Mouse (Mus musculus) stomach, embryonic 16.5 days (tissue): ENCODE results near the gene Irs2. TPM values are rescaled to one million over a fixed set of nuclear protein-coding genes. Genes with fewer than 3 reads are reported as not detected.

Experiments
- ATAC-seq: fragments of 200-750 bp; cut with Nextera tagmentation; 2 replicates; pipeline ENCODE4 v1.8.0; 2017; ENCODE audit warnings: moderate number of reproducible peaks, moderate TSS enrichment; ENCODE audit not compliant: insufficient read depth, low FRiP score
- H3K27ac ChIP-seq: fragments of 300-500 bp; sonication (generic); 2 replicates; pipeline ENCODE4 v1.5.1; 2014; ENCODE audit warnings: low read length
- H3K27me3 ChIP-seq: fragments of 300-500 bp; sonication (generic); 2 replicates; pipeline ENCODE4 v1.6.1; 2014; ENCODE audit warnings: low read length, control low read depth, mixed read lengths; ENCODE audit not compliant: control insufficient read depth, insufficient read depth
- H3K36me3 ChIP-seq: fragments of 300-500 bp; sonication (generic); 2 replicates; pipeline ENCODE4 v1.6.1; 2014; ENCODE audit warnings: low read length; ENCODE audit not compliant: control insufficient read depth, insufficient read depth
- H3K4me1 ChIP-seq: fragments of 300-500 bp; sonication (generic); 2 replicates; pipeline ENCODE4 v1.6.1; 2014; ENCODE audit warnings: low read length, control low read depth, mixed read lengths; ENCODE audit not compliant: control insufficient read depth, insufficient read depth
- H3K4me2 ChIP-seq: fragments of 300-500 bp; sonication (generic); 2 replicates; pipeline ENCODE4 v1.6.1; 2014; ENCODE audit warnings: low read depth, low read length, mixed read lengths
- H3K4me3 ChIP-seq: fragments of 300-500 bp; sonication (generic); replicated peaks from 2 replicates; pipeline ENCODE4 v1.5.1; 2014; ENCODE audit warnings: mild to moderate bottlenecking, low read length
- H3K9ac ChIP-seq: fragments of 300-500 bp; sonication (generic); 2 replicates; pipeline ENCODE4 v1.6.1; 2014; ENCODE audit warnings: low read length
- H3K9me3 ChIP-seq: fragments of 300-500 bp; sonication (generic); replicated peaks from 2 replicates; pipeline ENCODE4 v1.6.1; 2016; ENCODE audit warnings: low read length, control low read depth; ENCODE audit not compliant: control insufficient read depth
- WGBS: fragments of 180-500 bp; shearing (Covaris S2); extraction: QIAGEN DNeasy Blood & Tissue Kit; methylation state at CpG from one replicate; pipeline ENCODE4 v1.1.7; 2014; 5-methylcytosine and 5-hydroxymethylcytosine counted together
- polyA plus RNA-seq: library from polyadenylated mRNA; unstranded; fragments of >200 nt; fragmentation: Nextera tagmentation; extraction: Ambion mirVana; gene quantifications from 2 replicates; pipeline ENCODE4 v1.2.1, GENCODE M21; 2015

Irs2 gene
- polyA plus RNA-seq, 1 experiment from 2014 or later, result 3.3 TPM

DNA sequence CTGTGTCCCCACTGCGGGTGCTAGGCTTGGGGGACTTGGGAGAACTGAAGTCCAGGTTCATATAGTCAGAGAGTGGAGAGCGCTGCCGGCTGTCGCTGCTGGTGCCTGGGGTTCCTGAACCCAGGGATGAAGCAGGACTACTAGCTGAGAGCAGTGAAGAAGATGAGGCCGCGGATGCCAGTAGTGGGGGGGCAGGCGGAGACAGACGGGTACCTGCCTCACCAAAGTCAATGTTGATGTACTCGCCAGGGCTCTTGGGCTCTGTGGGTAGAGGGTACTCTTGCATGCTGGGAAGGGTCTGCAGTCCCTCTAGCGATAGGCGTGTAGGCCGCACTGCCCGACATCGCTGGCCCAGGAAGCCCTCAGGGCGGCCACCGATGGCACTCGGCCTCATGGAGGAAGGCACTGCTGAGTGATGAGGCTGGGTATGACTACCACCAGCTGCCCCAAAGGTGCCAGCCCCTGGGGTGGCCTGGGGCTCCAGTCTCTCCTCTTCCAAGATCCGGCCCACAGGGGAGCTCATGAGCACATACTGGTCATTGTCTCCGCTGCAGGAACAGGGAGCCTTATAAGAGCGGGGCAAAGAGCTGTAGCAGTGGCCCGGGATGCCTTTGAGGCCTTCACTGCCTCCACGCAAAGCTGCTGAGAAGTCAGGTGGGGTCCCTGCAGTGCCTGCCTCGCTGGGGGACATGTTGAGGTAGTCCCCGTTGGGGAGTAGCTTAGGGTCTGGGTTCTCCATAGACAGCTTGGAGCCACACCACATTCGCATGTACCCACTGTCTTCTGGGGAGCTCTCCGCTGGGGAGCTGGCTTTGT lies 2.6 kb downstream of the Irs2 start:
- peak overlapping the region; percentile 84 for H3K9ac ChIP-seq
- H3K9me3 ChIP-seq, result no peaks in the 10 kb centered on the region
- peak overlapping the region; percentile 83 for H3K4me2 ChIP-seq
- H3K36me3 ChIP-seq, result 0 out of 2 replicates have a peak, but pooled peaks cover 4% of the 10 kb centered on the region
- peak overlapping the region; percentile 81 for H3K4me3 ChIP-seq
- no peaks in the 10 kb centered on the region for H3K27me3 ChIP-seq
- WGBS, result 87% methylated on average over 26 of the region's 26 CpGs
- no peak overlapping the region; the same call in 1 of the 2 replicates for H3K27ac ChIP-seq
- H3K4me1 ChIP-seq, result peaks cover 69% of the 10 kb centered on the region
- no peak for ATAC-seq

DNA sequence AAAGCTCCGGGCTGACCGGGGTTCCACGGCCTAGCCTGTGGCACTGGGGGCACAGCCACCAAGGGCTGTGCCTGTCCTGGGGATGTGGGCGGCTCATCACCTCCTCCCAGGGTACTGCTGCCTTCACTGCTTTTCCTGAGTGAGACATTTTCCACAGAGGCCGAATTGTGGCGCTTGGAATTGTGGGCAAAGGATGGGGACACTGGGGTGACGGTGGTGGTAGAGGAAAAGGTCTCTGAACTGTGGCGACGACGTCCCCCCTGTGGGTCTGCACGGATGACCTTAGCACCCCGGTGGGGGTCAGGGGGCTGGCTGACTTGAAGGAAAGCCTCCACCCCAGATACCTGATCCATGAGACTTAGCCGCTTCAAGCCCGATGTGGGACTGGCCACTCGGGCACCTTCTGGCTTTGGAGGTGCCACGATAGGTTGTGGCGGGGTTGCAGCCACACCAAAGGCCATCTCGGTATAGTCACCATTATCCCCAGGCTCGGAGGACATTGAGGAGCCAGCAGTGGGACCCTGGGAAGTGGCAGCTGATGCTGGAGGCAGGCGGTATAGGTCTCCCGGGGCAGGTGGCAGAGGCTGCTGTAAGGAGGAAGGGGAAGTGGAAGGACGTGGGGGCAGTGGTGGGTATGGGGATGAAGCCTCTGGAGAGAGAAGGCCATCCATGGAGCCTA lies 3.3 kb downstream of the Irs2 start:
- no peak for ATAC-seq
- H3K27me3 ChIP-seq, result no peaks in the 10 kb centered on the region
- peaks cover 71% of the 10 kb centered on the region for H3K4me1 ChIP-seq
- 82% methylated on average over 22 of the region's 22 CpGs for WGBS
- peak overlapping the region; percentile 81 for H3K4me3 ChIP-seq
- peak overlapping the region; percentile 84 for H3K9ac ChIP-seq
- no peaks in the 10 kb centered on the region for H3K9me3 ChIP-seq
- H3K36me3 ChIP-seq, result 0 out of 2 replicates have a peak, but pooled peaks cover 4% of the 10 kb centered on the region
- H3K27ac ChIP-seq, result no peak overlapping the region
- H3K4me2 ChIP-seq, result peak overlapping the region; percentile 83

DNA sequence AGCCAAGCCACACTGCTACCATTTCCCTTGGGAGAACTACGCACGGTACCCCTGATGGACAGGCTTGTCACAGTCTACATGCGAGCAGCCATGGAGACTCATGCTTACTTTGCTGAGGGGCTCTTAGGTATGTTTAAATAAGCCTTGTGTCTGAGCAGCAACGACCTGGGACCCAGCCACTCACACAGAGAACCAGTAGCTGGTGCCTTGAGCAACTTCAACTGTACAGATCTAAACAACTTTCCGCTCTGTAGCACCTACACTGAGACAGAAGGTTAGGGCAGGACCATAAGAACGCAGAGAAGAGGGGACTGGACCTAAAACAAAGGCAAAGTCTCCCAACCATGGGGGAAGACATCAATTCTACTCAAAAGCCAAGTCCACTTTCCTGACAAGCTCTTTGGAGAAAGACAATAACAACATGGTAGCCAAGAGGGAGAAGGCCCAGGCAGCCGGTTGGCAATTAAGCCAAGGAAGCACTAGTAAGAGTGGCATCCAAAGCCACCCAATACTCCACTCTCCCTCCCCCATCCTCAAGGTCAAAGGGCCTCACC lies 4.3 kb downstream of the Irs2 start:
- H3K9me3 ChIP-seq, result no peaks in the 10 kb centered on the region
- no peaks in the 10 kb centered on the region for H3K27me3 ChIP-seq
- peaks cover 73% of the 10 kb centered on the region for H3K4me1 ChIP-seq
- H3K27ac ChIP-seq, result peak overlapping the region; percentile 62
- peak overlapping the region; percentile 81 for H3K4me3 ChIP-seq
- H3K36me3 ChIP-seq, result 0 out of 2 replicates have a peak, but pooled peaks cover 4% of the 10 kb centered on the region
- H3K4me2 ChIP-seq, result peak overlapping the region; percentile 83
- WGBS, result 28% methylated on average over 7 of the region's 7 CpGs
- ATAC-seq, result no peak
- H3K9ac ChIP-seq, result peak overlapping the region; percentile 84

DNA sequence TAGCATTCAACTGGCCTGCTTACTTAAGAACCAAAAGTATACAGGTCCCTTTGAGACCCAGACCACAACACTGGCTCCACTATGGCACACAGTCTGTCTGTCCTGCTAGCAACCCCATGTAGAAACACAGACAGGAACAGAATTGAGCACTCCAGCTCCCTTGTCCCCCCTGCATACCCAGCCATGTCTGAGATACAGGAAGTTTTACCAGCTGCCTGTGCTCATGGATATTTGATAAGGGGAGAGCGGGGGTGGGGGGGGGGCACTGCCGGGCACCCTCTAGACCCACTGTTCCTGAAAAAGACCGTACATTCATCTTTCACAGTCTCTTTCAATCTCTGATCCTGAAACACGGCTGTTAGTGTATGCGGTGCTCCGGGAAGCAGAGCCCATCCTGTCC lies 5.0 kb downstream of the Irs2 start:
- WGBS, result 21% methylated on average over 6 of the region's 6 CpGs
- no peaks in the 10 kb centered on the region for H3K27me3 ChIP-seq
- no peaks in the 10 kb centered on the region for H3K9me3 ChIP-seq
- peak overlapping the region; percentile 81 for H3K4me3 ChIP-seq
- H3K4me1 ChIP-seq, result peaks cover 73% of the 10 kb centered on the region
- peak overlapping the region; percentile 62 for H3K27ac ChIP-seq
- peak overlapping the region; percentile 84 for H3K9ac ChIP-seq
- peak overlapping the region; percentile 83 for H3K4me2 ChIP-seq
- 0 out of 2 replicates have a peak, but pooled peaks cover 4% of the 10 kb centered on the region for H3K36me3 ChIP-seq
- no peak for ATAC-seq

DNA sequence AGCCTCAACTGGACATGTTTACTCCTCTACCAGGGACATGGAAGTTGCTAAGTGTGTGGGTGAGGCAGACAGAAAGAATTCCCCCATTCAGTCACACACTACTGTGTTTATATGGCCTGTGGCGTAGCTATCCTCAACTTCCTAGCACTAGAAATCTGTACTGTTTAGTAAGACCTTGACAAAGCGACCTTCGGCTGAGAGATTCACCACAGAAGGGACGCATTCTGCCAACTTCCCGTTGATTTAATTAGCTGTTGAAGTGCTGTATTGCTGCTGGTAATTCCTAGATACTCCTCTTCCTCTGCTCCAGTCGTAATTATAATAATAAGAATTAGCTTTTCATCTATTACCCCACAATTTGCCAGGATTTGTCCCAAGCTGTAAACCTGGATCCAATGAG lies 5.4 kb downstream of the Irs2 start:
- H3K27ac ChIP-seq, result peak overlapping the region; percentile 62; the same call in 1 of the 2 replicates
- 0 out of 2 replicates have a peak, but pooled peaks cover 4% of the 10 kb centered on the region for H3K36me3 ChIP-seq
- no peak for ATAC-seq
- H3K4me3 ChIP-seq, result peak overlapping the region; percentile 81
- 21% methylated on average over 6 of the region's 6 CpGs for WGBS
- H3K4me1 ChIP-seq, result peaks cover 75% of the 10 kb centered on the region
- H3K4me2 ChIP-seq, result peak overlapping the region; percentile 83
- no peaks in the 10 kb centered on the region for H3K27me3 ChIP-seq
- peak overlapping the region; percentile 84 for H3K9ac ChIP-seq
- H3K9me3 ChIP-seq, result no peaks in the 10 kb centered on the region

DNA sequence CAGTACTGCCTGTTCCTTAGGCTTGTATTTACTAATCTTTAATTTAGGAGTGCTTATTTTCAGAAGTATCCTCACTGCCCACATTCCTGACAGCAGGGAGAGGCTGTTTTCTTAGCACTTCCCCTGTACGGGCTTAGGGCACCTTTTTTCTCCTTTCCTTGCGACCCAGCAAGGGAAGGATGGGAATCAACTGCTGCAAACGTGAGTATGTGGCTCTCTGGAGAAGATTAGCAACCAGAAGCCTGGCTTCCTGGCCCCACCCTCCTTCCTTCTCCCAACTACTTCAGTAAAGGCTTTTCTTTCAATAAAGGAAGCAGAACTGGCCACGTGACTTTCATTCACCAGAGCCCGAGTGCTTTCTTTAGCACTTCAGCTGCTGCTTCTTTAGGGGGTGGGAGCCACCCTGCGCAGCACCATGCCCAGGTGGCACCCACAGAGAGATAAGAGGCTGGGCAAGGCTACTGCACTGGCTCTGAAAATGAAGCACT lies 7.2 kb downstream of the Irs2 start:
- 3% methylated on average over 6 of the region's 6 CpGs for WGBS
- peak; percentile 54; the same call in 1 of the 2 replicates for ATAC-seq

DNA sequence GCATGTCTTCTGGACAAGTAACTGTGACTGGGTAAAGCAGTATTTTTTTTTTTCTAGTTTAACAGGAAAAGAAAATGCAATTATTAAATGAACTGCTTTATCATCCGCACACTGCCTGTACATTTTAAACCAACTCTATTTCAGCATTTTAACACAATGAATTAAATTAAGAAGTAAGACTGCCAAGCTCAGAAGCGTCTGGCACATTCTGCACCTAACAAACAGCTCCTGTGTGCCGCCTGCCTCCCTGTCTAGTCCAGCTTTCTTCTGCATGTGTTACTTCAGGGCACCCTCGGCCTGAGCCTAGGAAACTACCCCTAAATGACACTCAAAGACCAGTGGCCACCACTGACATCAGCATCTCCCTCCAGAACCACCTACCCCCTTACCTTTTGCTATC lies 8.7 kb downstream of the Irs2 start:
- 69% methylated on average over 4 of the region's 4 CpGs for WGBS
- H3K4me1 ChIP-seq, result peaks cover 75% of the 10 kb centered on the region
- no peak overlapping the region for H3K4me2 ChIP-seq
- no peak for ATAC-seq
- no peaks in the 10 kb centered on the region for H3K9me3 ChIP-seq
- H3K9ac ChIP-seq, result no peak overlapping the region
- H3K36me3 ChIP-seq, result no peaks in the 10 kb centered on the region
- H3K27ac ChIP-seq, result no peak overlapping the region
- H3K4me3 ChIP-seq, result no peak overlapping the region
- no peaks in the 10 kb centered on the region for H3K27me3 ChIP-seq

More for the DNA sequence above, 7.2 kb downstream of the Irs2 start:
- H3K4me3 ChIP-seq, result peak overlapping the region; percentile 81
- 0 out of 2 replicates have a peak, but pooled peaks cover 4% of the 10 kb centered on the region for H3K36me3 ChIP-seq
- H3K9ac ChIP-seq, result peak overlapping the region; percentile 58
- H3K4me2 ChIP-seq, result peak overlapping the region; percentile 83
- no peaks in the 10 kb centered on the region for H3K9me3 ChIP-seq
- peaks cover 79% of the 10 kb centered on the region for H3K4me1 ChIP-seq
- H3K27ac ChIP-seq, result peak overlapping the region; percentile 88
- H3K27me3 ChIP-seq, result no peaks in the 10 kb centered on the region

DNA sequence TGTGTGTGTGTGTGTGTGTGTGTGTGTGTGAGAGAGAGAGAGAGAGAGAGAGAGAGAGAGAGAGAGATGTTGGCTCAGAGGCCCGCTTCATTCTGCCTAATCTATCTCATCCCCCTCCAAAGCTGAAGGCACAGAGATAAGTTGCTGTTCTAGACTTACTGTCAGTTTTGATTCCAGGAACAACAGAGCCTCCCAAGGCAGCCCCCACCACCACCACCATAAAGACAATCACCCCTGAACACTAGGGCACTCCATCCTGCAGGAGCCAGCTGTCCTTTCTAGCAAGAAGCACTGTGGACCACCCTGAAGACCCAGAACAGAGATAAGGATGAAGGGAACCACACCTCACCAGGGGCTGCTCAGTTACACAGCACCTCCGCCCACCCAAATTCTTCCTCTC lies 12.0 kb downstream of the Irs2 start:
- H3K4me2 ChIP-seq, result no peak overlapping the region
- no peaks in the 10 kb centered on the region for H3K9me3 ChIP-seq
- H3K27ac ChIP-seq, result no peak overlapping the region
- peaks cover 63% of the 10 kb centered on the region for H3K4me1 ChIP-seq
- 73% methylated on average over 2 of the region's 2 CpGs for WGBS
- no peak for ATAC-seq
- no peak overlapping the region for H3K4me3 ChIP-seq
- H3K27me3 ChIP-seq, result no peaks in the 10 kb centered on the region
- no peak overlapping the region for H3K9ac ChIP-seq
- H3K36me3 ChIP-seq, result no peaks in the 10 kb centered on the region; the same call in 1 of the 2 replicates
